Mouse (Mus musculus) heart, embryonic 14.5 days (tissue): ENCODE data around the gene Uvrag. TPM values are rescaled to one million over a fixed set of nuclear protein-coding genes. Genes with fewer than 3 reads are reported as not detected.

Source experiments
- ATAC-seq: fragments of 200-750 bp; cut with Nextera tagmentation; 2 replicates; pipeline ENCODE4 v1.8.0; 2017; ENCODE audit warnings: low read depth, moderate TSS enrichment; ENCODE audit not compliant: insufficient number of reproducible peaks, insufficient read depth, low FRiP score
- H3K27ac ChIP-seq, 2 experiments: fragments of 200-500 bp in 1 of 2; fragments of 300-500 bp in 1 of 2; sonication (generic) in 1 of 2; replicated peaks in 1 of 2; 2 replicates each; pipeline ENCODE4 v1.5.1; 2012 to 2014; ENCODE audit warnings: low read depth in 2 of 2, low read length in 2 of 2, control low read depth in 1 of 2, mild to moderate bottlenecking in 1 of 2, mixed read lengths in 1 of 2; ENCODE audit not compliant: control insufficient read depth in 1 of 2, insufficient read depth in 1 of 2
- H3K27me3 ChIP-seq: fragments of 300-500 bp; sonication (generic); 2 replicates; pipeline ENCODE4 v1.6.1; 2014; ENCODE audit warnings: mild to moderate bottlenecking, low read length, control low read depth; ENCODE audit not compliant: control insufficient read depth, insufficient read depth
- H3K36me3 ChIP-seq: fragments of 300-500 bp; sonication (generic); 2 replicates; pipeline ENCODE4 v1.6.1; 2014; ENCODE audit warnings: mild to moderate bottlenecking, control low read depth, low read length, mixed read lengths; ENCODE audit not compliant: control insufficient read depth, insufficient read depth
- H3K4me1 ChIP-seq, 2 experiments: fragments of 200-500 bp in 1 of 2; fragments of 300-500 bp in 1 of 2; sonication (generic) in 1 of 2; 2 replicates each; pipeline ENCODE4 v1.6.1; 2012 to 2014; ENCODE audit warnings: low read length in 2 of 2, control low read depth in 1 of 2, mixed read lengths in 1 of 2; ENCODE audit not compliant: control insufficient read depth in 2 of 2, insufficient read depth in 2 of 2
- H3K4me2 ChIP-seq: fragments of 300-500 bp; sonication (generic); 2 replicates; pipeline ENCODE4 v1.6.1; 2014; ENCODE audit warnings: mild to moderate bottlenecking, low read length
- H3K4me3 ChIP-seq, 2 experiments: fragments of 200-500 bp in 1 of 2; fragments of 300-500 bp in 1 of 2; sonication (generic) in 1 of 2; 2 replicates each; pipeline ENCODE4 v1.5.1; 2012 to 2014; ENCODE audit warnings: low read length in 2 of 2, mild to moderate bottlenecking in 2 of 2, control low read depth in 1 of 2, low read depth in 1 of 2, moderate library complexity in 1 of 2; ENCODE audit not compliant: control insufficient read depth in 1 of 2, insufficient read depth in 1 of 2
- H3K9ac ChIP-seq: fragments of 300-500 bp; sonication (generic); 2 replicates; pipeline ENCODE4 v1.6.1; 2014; ENCODE audit warnings: mild to moderate bottlenecking, low read length
- H3K9me3 ChIP-seq: fragments of 300-500 bp; sonication (generic); 2 replicates; pipeline ENCODE4 v1.6.1; 2016; ENCODE audit warnings: low read length, control low read depth; ENCODE audit not compliant: control insufficient read depth
- WGBS: fragments of 180-500 bp; shearing (Covaris S2); extraction: QIAGEN DNeasy Blood & Tissue Kit; methylation state at CpG from one replicate; pipeline ENCODE4 v1.1.7; 2014; 5-methylcytosine and 5-hydroxymethylcytosine counted together
- polyA plus RNA-seq: library from polyadenylated mRNA; unstranded; fragments of >200 nt; fragmentation: Nextera tagmentation; extraction: Ambion mirVana; gene quantifications from 2 replicates; pipeline ENCODE4 v1.2.1, GENCODE M21; 2014

Gene Uvrag
- polyA plus RNA-seq, 1 experiment from 2014 or later: 18.9 TPM

DNA sequence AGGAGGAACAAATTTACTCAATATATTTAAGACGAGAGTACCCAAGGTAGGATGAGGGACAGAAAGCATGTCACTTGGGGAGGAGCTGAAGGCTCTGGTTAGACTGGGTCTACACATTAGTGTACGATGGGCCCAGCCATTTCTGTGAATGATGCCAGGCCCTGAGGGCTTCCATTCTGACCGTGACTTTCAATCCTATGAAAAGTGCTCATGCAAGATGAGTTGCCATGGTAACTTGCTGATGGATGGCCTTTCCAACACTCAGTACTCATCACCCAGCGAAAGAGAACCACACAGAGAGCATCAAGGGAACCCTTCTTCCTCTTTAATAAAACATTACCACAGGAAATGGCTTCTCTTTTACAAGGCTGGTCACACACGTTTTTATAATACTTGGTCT, 252.1 kb downstream of the Uvrag start:
- no peaks in the 10 kb centered on the region for H3K9me3 ChIP-seq
- H3K4me3 ChIP-seq: no peak overlapping the region
- no peaks in the 10 kb centered on the region; a peak in 1 of 4 replicates for H3K4me1 ChIP-seq
- no peak overlapping the region for H3K27ac ChIP-seq
- H3K36me3 ChIP-seq: peaks cover 21% of the 10 kb centered on the region
- no peak overlapping the region for H3K4me2 ChIP-seq
- H3K27me3 ChIP-seq: no peaks in the 10 kb centered on the region
- 79% methylated on average over 5 of the region's 5 CpGs for WGBS
- no peak for ATAC-seq
- H3K9ac ChIP-seq: no peak overlapping the region

- Histone ChIP-seq H3K9me3 (no peaks in the 10 kb centered on the region), H3K27me3 (no peaks in the 10 kb centered on the region), H3K4me3 (no peak overlapping the region), H3K4me2 (no peak overlapping the region), H3K4me1 (no peaks in the 10 kb centered on the region; a peak in 1 of 4 replicates), H3K9ac (no peak overlapping the region), H3K27ac (no peak overlapping the region), H3K36me3 (peaks cover 21% of the 10 kb centered on the region)
- no peak for ATAC-seq
- 71% methylated on average over 22 of the region's 22 CpGs for WGBS
These were observed 253.1 kb downstream of the Uvrag start for GRCm38 (mm10) chr7:98887811-98888261.

DNA sequence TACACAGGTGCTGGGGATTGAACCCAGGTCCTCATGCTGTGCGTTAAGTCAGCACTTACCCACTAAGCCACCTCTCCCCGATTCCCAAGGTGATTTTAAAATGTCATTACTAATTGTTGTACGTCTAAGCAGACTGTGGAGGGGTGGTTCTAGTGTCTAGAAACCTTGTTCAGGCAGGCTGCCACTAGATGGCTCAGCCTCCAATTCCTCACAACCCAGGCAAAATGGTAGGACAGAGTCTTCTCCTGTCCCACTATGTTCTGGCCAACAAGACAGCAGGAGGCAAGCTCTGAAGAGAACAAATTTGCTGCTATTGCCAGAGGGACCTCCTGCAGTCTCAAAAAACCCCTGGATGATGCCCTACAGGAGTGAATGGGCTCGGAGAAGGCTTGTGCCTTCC, 259.1 kb downstream of the Uvrag start:
- H3K9ac ChIP-seq: no peak overlapping the region
- peaks cover 6% of the 10 kb centered on the region for H3K36me3 ChIP-seq
- no peak overlapping the region for H3K27ac ChIP-seq
- no peak for ATAC-seq
- 69% methylated on average over 4 of the region's 4 CpGs for WGBS
- H3K27me3 ChIP-seq: no peaks in the 10 kb centered on the region
- peaks cover 3 to 4% of the 10 kb centered on the region in 2 experiments; a peak in 3 of 4 replicates for H3K4me1 ChIP-seq
- H3K9me3 ChIP-seq: no peaks in the 10 kb centered on the region
- no peak overlapping the region for H3K4me2 ChIP-seq
- H3K4me3 ChIP-seq: no peak overlapping the region

DNA sequence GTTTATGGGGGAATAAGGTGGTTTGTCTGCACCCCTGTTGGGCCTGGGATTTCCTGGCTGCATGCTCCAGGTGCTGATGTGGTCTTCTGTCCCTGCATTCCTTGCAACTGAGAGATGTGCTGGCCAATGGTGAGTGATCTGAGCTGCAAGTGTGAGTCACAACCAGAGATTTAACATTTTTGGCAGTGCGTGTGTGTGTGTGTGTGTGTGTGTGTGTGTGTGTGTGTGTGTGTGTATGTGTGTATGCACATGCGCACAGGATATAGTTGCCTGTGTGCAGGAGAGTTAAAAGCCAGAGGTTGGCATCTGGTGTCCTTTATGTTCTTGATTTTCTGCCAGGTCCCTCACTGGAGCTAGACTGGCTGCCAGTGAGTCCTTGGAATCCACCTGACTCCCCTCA, 261.8 kb downstream of the Uvrag start:
- Histone ChIP-seq H3K4me3 (no peak overlapping the region), H3K9me3 (no peaks in the 10 kb centered on the region), H3K4me1 (peaks cover 22 to 27% of the 10 kb centered on the region in 2 experiments), H3K9ac (no peak overlapping the region), H3K36me3 (no peaks in the 10 kb centered on the region), H3K27ac (no peak overlapping the region), H3K4me2 (no peak overlapping the region), H3K27me3 (no peaks in the 10 kb centered on the region)
- 64% methylated on average over 2 of the region's 2 CpGs for WGBS
- no peak for ATAC-seq

GRCm38 (mm10) chr7:98876119-98876518, 264.8 kb downstream of the Uvrag start:
- H3K4me1 ChIP-seq: peaks cover 25 to 33% of the 10 kb centered on the region in 2 experiments
- no peaks in the 10 kb centered on the region for H3K9me3 ChIP-seq
- H3K9ac ChIP-seq: peak overlapping the region; percentile 2; the same call in 1 of the 2 replicates
- peak overlapping the region in 1 of 2 experiments; percentile 38; a peak in 1 of 4 replicates for H3K27ac ChIP-seq
- no peaks in the 10 kb centered on the region for H3K36me3 ChIP-seq
- peak overlapping the region; percentile 18; the same call in 1 of the 2 replicates for H3K4me2 ChIP-seq
- 30% methylated on average over 13 of the region's 13 CpGs for WGBS
- H3K4me3 ChIP-seq: no peak overlapping the region
- no peaks in the 10 kb centered on the region for H3K27me3 ChIP-seq
- ATAC-seq: no peak

DNA sequence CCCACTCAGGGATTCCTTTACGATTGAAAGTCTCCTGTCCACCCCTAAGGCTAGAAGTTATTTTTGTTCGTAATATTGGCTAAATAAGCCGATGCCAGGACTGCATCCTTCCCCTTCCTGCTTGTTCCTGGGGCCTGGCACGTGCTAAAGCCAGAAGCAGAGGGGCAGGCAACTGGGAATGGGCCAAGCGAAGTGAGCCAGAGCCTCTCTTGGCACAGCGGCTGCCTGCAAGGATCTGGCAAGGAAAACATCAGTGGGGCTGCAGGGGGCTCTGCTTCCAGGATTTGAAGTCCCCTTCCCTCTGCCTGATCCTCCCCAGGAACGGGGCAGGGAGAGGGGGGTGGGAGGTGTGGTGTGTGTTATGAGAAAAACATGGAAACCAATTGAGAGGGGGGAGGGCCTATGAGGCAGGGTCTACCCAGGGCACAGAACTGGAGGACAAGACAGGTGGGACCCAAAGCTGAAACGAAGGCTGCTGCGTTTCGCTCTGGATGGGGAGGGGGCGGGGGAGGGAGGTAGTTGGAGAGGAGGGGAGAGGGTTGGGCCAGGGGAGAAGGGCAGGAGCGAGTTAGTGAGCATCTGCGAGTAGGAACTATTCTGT, 265.5 kb downstream of the Uvrag start:
- no peak overlapping the region; a peak in 1 of 4 replicates for H3K27ac ChIP-seq

DNA sequence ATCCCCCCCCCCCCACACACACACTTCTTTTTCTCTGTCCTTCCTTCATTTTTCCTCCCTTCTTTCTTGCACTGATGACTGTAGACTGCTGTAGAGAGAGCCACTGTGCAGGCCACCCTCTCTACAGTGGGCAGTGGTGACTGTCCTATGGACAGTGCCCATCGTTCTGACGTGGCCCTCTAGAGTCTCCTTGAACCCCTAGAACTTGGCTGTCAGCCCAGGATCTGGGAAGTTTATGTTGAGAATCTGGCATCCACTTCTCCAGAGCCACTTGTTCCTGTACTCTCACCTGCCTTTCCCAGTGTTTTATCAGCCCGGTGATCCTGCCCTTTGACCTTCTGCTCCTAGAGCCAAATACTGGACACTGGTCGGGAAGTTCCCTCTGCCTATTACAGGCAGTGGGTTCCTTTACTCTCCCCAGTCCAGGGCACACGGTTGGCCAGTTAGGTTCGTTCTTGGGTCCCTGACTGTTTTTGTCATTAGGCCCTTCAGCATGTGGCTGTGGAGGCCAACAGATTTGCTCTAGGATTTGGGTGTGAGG, 266.5 kb downstream of the Uvrag start:
- no peak overlapping the region for H3K4me2 ChIP-seq
- peaks cover 31 to 42% of the 10 kb centered on the region in 2 experiments for H3K4me1 ChIP-seq
- no peaks in the 10 kb centered on the region for H3K27me3 ChIP-seq
- no peak overlapping the region for H3K4me3 ChIP-seq
- WGBS: 32% methylated on average over 6 of the region's 6 CpGs
- H3K9me3 ChIP-seq: no peaks in the 10 kb centered on the region
- no peak overlapping the region for H3K9ac ChIP-seq
- no peak for ATAC-seq
- no peaks in the 10 kb centered on the region for H3K36me3 ChIP-seq
- peak overlapping the region; percentile 19 to 60; a peak in 3 of 4 replicates for H3K27ac ChIP-seq

More for the DNA sequence above, 265.5 kb downstream of the Uvrag start:
- peaks cover 31 to 39% of the 10 kb centered on the region in 2 experiments for H3K4me1 ChIP-seq
- H3K4me3 ChIP-seq: no peak overlapping the region
- 0 out of 2 replicates have a peak overlapping the region, but pooled peaks have one; percentile 2 for H3K9ac ChIP-seq
- H3K9me3 ChIP-seq: no peaks in the 10 kb centered on the region
- whole genome bisulfite sequencing: 41% methylated on average over 13 of the region's 13 CpGs
- no peaks in the 10 kb centered on the region for H3K36me3 ChIP-seq
- no peaks in the 10 kb centered on the region for H3K27me3 ChIP-seq
- no peak for ATAC-seq
- no peak overlapping the region; the same call in 1 of the 2 replicates for H3K4me2 ChIP-seq
